Mouse (Mus musculus): ENCODE results near the gene Ppargc1a. TPM values are rescaled to one million over a fixed set of nuclear protein-coding genes. Genes with fewer than 3 reads are reported as not detected.

The Ppargc1a gene
- total RNA-seq, 2 experiments from 2014 or later = 34.5 to 69.7 TPM

GRCm38 (mm10) chr5:51551852-51552482 is 15.6 kb downstream of the Ppargc1a start:
- no peak for DNase-seq
- Histone ChIP-seq H3K27ac (peak overlapping the region; percentile 85), H3K4me3 (peak overlapping the region; percentile 74)
- TF ChIP-seq CTCF (IDR thresholded peaks at IDR 0.05) = no peak
- intact Hi-C loops (cut with DNase I) = loop anchor here (2.0 to 10.0 kb wide), 4 partner anchors 15 to 513 kb away; no protein-coding TSS in a partner anchor

- Histone ChIP-seq H3K27ac (no peak overlapping the region), H3K4me3 (no peak overlapping the region)
- intact Hi-C loops (cut with DNase I) = no loop called here
- DNase-seq = no peak
- no peak for TF ChIP-seq CTCF (IDR thresholded peaks at IDR 0.05)
Measured at GRCm38 (mm10) chr5:51547442-51548035, 20.0 kb downstream of the Ppargc1a start.

DNA sequence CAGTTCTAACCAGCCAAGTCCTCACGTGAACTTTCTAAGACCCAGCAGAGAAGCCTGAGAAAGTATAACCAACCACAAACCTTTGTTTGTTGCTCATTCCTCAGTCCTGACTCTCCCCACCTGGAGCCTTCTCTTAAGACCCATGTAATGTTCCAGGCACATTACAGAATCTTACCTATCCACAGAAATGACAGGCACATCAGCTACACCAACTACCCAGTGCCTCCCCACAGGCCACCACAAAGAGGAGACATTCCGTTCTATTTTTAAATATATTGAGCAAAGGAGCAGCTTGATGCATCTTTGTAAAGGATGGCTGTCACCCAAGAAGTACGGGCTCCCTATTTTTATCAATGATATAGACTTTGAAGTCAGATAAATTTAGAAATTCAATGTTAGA is 20.7 kb downstream of the Ppargc1a start:
- TF ChIP-seq CTCF (IDR thresholded peaks at IDR 0.05) = no peak
- H3K4me3 ChIP-seq = no peak overlapping the region
- DNase-seq = no peak
- intact Hi-C loops (cut with DNase I) = no loop called here
- peak overlapping the region; percentile 64 for H3K27ac ChIP-seq

GRCm38 (mm10) chr5:51545133-51546049 is 22.1 kb downstream of the Ppargc1a start:
- TF ChIP-seq CTCF (IDR thresholded peaks at IDR 0.05) = no peak
- H3K27ac ChIP-seq = peak overlapping the region; percentile 64
- intact Hi-C loops (cut with DNase I) = no loop called here
- no peak overlapping the region for H3K4me3 ChIP-seq
- DNase-seq = peak; percentile 19

GRCm38 (mm10) chr5:51544141-51544735 is 23.3 kb downstream of the Ppargc1a start:
- no peak for DNase-seq
- intact Hi-C loops (cut with DNase I) = no loop called here
- TF ChIP-seq CTCF (IDR thresholded peaks at IDR 0.05) = no peak
- peak overlapping the region; percentile 64; the same call in 1 of the 2 replicates for H3K27ac ChIP-seq
- no peak overlapping the region for H3K4me3 ChIP-seq

- no peak for DNase-seq
- Histone ChIP-seq H3K27ac (peak overlapping the region; percentile 4; the same call in 1 of the 2 replicates), H3K4me3 (no peak overlapping the region)
- intact Hi-C loops (cut with DNase I) = no loop called here
- TF ChIP-seq CTCF (IDR thresholded peaks at IDR 0.05) = no peak
Measured at GRCm38 (mm10) chr5:51541557-51541956, 26.0 kb downstream of the Ppargc1a start.

- no peak for DNase-seq
- H3K27ac ChIP-seq = no peak overlapping the region
- TF ChIP-seq CTCF (IDR thresholded peaks at IDR 0.05) = no peak
- intact Hi-C loops (cut with DNase I) = no loop called here
- H3K4me3 ChIP-seq = no peak overlapping the region
Measured at GRCm38 (mm10) chr5:51540816-51541215, 26.7 kb downstream of the Ppargc1a start.

- DNase-seq = no peak
- TF ChIP-seq CTCF (IDR thresholded peaks at IDR 0.05) = no peak
- H3K27ac ChIP-seq = no peak overlapping the region
- intact Hi-C loops (cut with DNase I) = no loop called here
- H3K4me3 ChIP-seq = no peak overlapping the region
Measured at GRCm38 (mm10) chr5:51539563-51539962, 28.0 kb downstream of the Ppargc1a start.

GRCm38 (mm10) chr5:51538319-51538718 is 29.2 kb downstream of the Ppargc1a start:
- TF ChIP-seq CTCF (IDR thresholded peaks at IDR 0.05) = no peak
- peak overlapping the region; percentile 90 for H3K27ac ChIP-seq
- H3K4me3 ChIP-seq = no peak overlapping the region
- no peak for DNase-seq
- intact Hi-C loops (cut with DNase I) = no loop called here

DNA sequence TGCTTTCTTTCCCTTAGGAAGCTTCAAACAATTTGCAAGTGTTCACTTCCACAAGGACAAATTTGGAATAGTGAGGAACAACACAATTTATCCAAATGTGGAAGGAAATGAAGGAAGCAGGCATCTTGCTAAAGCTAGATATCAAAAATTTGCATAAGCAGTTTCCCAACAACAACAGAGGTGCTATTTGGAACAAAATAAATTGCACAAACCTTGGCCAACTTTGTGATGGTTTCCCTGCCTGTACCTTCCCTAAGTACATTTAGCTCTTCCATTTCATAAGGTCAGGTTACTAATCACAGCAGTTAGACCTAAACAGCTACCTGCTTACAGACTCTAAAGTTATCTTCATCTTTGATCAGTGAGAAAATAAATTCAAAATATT is 29.9 kb downstream of the Ppargc1a start:
- Histone ChIP-seq H3K27ac (peak overlapping the region; percentile 90), H3K4me3 (no peak overlapping the region)
- no peak for DNase-seq
- TF ChIP-seq CTCF (IDR thresholded peaks at IDR 0.05) = no peak
- intact Hi-C loops (cut with DNase I) = loop anchor here (2.0 kb wide), 1 partner anchor 15 kb away; no protein-coding TSS in a partner anchor

GRCm38 (mm10) chr5:51537009-51537645 is 30.4 kb downstream of the Ppargc1a start:
- intact Hi-C loops (cut with DNase I) = loop anchor here (2.0 kb wide), 1 partner anchor 16 kb away; no protein-coding TSS in a partner anchor
- no peak for TF ChIP-seq CTCF (IDR thresholded peaks at IDR 0.05)
- DNase-seq = no peak
- peak overlapping the region; percentile 90 for H3K27ac ChIP-seq
- no peak overlapping the region for H3K4me3 ChIP-seq

GRCm38 (mm10) chr5:51534456-51534855 is 33.1 kb downstream of the Ppargc1a start:
- peak overlapping the region; percentile 90 for H3K27ac ChIP-seq
- intact Hi-C loops (cut with DNase I) = loop anchor here (5.0 kb wide), 2 partner anchors 33 to 363 kb away; partner anchors contain the start of gene Ppargc1a

More at GRCm38 (mm10) chr5:51534456-51534855, 33.1 kb downstream of the Ppargc1a start:
- TF ChIP-seq CTCF (IDR thresholded peaks at IDR 0.05) = no peak
- peak; percentile 62 for DNase-seq
- no peak overlapping the region for H3K4me3 ChIP-seq

All from gastrocnemius, adult 2 months (tissue).